Mouse (Mus musculus): ENCODE data around the gene Cat. TPM values are rescaled to one million over a fixed set of nuclear protein-coding genes. Genes with fewer than 3 reads are reported as not detected.

The Cat gene
- polyA plus RNA-seq, 1 experiment from 2014 or later: 92.6 TPM

DNA sequence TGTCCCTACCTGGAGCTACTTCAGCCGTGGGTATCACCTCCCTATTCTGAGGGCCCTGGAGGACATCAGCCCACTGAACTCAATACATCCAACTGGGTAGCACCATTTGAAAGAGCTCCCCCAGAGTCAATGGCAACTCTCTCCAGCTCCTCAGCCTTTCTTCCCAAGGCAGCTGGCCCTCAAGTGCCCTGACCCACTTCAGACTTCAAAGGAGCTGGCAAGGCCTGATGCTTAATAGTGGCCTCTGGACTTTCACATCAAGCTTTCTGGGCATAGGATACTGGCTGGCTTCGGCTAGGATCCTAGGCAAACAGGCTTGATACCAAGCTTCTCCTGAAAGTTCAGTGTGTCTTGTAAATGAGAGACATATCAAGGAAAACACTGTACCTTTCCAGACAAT lies 49.9 kb downstream of the Cat start:
- H3K27me3 ChIP-seq (ENCODE audit: control insufficient read depth, insufficient read depth, low read depth, low read length): no peaks in the 10 kb centered on the region
- H3K4me1 ChIP-seq (ENCODE audit: control insufficient read depth, insufficient read depth, low read length): peaks cover 2% of the 10 kb centered on the region; the same call in 1 of the 2 replicates
- no peak overlapping the region for H3K9ac ChIP-seq (ENCODE audit: low read depth, low read length)
- no peak overlapping the region for H3K4me2 ChIP-seq (ENCODE audit: low read length)
- no peak for ATAC-seq
- no peaks in the 10 kb centered on the region for H3K36me3 ChIP-seq (ENCODE audit: control insufficient read depth, insufficient read depth, low read length)
- H3K27ac ChIP-seq (ENCODE audit: low read length): no peak overlapping the region
- H3K9me3 ChIP-seq (replicated peaks; ENCODE audit: control insufficient read depth, low read length, poor library complexity, severe bottlenecking): no peaks in the 10 kb centered on the region
- H3K4me3 ChIP-seq (ENCODE audit: low read depth, low read length): no peak overlapping the region
- 68% methylated on average over 2 of the region's 2 CpGs for WGBS

DNA sequence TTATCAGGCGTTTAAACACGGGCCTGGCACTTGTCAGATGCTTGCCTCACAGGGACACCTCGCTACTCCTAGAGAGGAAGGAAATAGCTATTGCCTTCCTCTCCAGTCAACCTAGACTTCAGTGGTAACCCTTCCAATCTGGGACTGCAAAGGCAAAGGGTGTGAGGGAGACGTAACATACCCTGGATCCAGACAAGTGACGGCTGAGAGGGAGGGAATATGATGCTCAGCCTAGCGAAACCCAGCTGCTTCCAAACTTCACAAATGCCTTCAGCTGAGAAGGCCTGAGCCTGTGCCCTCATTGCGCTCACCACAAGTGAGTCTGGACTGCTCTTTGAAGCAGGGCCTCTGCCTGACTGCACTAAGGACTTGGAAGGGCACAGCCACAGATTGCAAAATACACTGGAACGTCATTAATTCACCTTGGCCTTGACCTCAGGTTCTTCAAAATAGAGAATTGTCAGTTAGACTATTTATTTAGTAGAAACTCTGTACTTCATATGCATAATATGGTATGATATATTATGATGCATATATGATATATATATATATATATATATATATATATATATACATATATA lies 52.2 kb downstream of the Cat start:
- ATAC-seq: no peak
- no peaks in the 10 kb centered on the region for H3K4me1 ChIP-seq (ENCODE audit: control insufficient read depth, insufficient read depth, low read length)
- H3K9me3 ChIP-seq (replicated peaks; ENCODE audit: control insufficient read depth, low read length, poor library complexity, severe bottlenecking): no peaks in the 10 kb centered on the region

DNA sequence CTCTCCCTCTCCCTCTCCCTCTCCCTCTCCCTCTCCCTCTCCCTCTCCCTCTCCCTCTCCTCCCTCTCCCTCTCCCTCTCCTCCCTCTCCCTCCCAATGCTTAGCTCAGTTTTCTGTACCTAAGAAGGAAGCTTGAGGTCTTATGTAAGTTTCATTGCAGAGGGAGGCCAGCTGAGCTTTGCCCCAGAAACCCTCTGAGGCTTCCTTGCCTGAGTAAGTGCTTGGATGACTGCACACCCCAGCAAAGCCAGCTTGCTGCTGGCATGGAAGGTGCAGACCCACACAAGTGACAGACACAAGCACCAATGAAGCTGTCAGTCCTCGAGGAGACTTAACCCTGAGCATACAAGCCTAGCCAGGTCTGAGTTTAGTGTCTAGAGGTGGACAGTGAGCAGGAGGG lies 54.2 kb downstream of the Cat start:
- WGBS: 42% methylated on average over 1 of the region's 1 CpGs
- no peak overlapping the region for H3K27ac ChIP-seq (ENCODE audit: low read length)
- no peak for ATAC-seq
- H3K4me3 ChIP-seq (ENCODE audit: low read depth, low read length): no peak overlapping the region
- H3K4me2 ChIP-seq (ENCODE audit: low read length): no peak overlapping the region
- no peaks in the 10 kb centered on the region for H3K9me3 ChIP-seq (replicated peaks; ENCODE audit: control insufficient read depth, low read length, poor library complexity, severe bottlenecking)
- no peaks in the 10 kb centered on the region for H3K27me3 ChIP-seq (ENCODE audit: control insufficient read depth, insufficient read depth, low read depth, low read length)
- no peaks in the 10 kb centered on the region for H3K36me3 ChIP-seq (ENCODE audit: control insufficient read depth, insufficient read depth, low read length)
- no peak overlapping the region for H3K9ac ChIP-seq (ENCODE audit: low read depth, low read length)
- no peaks in the 10 kb centered on the region for H3K4me1 ChIP-seq (ENCODE audit: control insufficient read depth, insufficient read depth, low read length)

More for the DNA sequence above, 52.2 kb downstream of the Cat start:
- H3K9ac ChIP-seq (ENCODE audit: low read depth, low read length): no peak overlapping the region
- H3K27me3 ChIP-seq (ENCODE audit: control insufficient read depth, insufficient read depth, low read depth, low read length): no peaks in the 10 kb centered on the region
- no peak overlapping the region for H3K4me2 ChIP-seq (ENCODE audit: low read length)
- no peak overlapping the region for H3K27ac ChIP-seq (ENCODE audit: low read length)
- 80% methylated on average over 8 of the region's 8 CpGs for WGBS
- H3K4me3 ChIP-seq (ENCODE audit: low read depth, low read length): no peak overlapping the region
- no peaks in the 10 kb centered on the region for H3K36me3 ChIP-seq (ENCODE audit: control insufficient read depth, insufficient read depth, low read length)

DNA sequence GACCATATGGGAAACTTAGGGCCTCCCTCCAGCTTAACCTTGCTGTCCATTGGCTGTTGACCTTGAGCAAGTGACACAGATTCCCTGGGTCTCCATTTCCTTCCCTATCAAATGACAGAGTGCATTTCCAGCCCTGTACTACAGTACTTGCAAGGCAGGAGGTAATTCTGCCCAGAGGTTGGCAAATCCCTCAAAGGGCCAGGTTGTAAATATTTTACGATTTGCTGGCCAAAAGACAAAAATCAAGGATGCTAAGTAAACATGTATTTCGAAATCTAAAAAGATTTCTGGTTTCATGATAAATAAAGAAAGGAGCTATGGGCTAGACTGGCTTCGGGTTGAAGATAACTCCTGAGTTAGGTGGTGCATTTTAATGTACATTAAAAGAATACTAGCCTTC lies 56.6 kb downstream of the Cat start:
- no peak for ATAC-seq
- no peaks in the 10 kb centered on the region for H3K36me3 ChIP-seq (ENCODE audit: control insufficient read depth, insufficient read depth, low read length)
- H3K4me3 ChIP-seq (ENCODE audit: low read depth, low read length): no peak overlapping the region
- no peak overlapping the region for H3K9ac ChIP-seq (ENCODE audit: low read depth, low read length)
- no peaks in the 10 kb centered on the region for H3K27me3 ChIP-seq (ENCODE audit: control insufficient read depth, insufficient read depth, low read depth, low read length)
- WGBS: 87% methylated on average over 3 of the region's 3 CpGs
- no peaks in the 10 kb centered on the region for H3K9me3 ChIP-seq (replicated peaks; ENCODE audit: control insufficient read depth, low read length, poor library complexity, severe bottlenecking)
- H3K27ac ChIP-seq (ENCODE audit: low read length): no peak overlapping the region
- no peaks in the 10 kb centered on the region for H3K4me1 ChIP-seq (ENCODE audit: control insufficient read depth, insufficient read depth, low read length)
- no peak overlapping the region for H3K4me2 ChIP-seq (ENCODE audit: low read length)

DNA sequence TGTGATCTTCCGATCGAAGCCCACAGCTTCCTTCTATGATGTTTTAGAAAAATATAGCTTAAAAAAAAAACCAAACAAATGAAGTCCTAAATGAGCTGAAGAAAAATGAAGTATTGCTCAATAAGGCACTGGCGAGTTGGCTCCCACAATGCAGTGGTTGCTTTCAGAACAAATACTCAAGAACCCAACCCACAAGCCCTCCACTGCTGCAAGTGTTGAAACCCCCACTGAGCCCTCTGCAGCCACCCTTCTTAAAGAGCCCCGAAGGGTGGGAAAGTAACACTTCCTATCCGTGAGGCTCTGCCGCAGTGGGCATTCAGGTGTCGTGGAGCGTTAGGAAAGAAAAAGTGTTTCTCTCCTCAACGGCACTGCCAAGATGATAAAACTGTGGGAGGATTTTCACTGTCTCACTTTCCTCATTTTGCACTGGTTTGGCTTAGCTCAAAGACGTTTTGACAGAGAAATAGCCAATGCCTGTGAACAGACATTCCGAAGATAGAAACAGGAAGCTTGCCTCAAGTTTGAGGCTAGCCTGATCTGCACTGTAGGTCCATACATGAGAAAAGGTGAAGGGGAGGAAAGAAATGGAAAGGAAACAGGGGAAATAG lies 59.4 kb downstream of the Cat start:
- ATAC-seq: no peak

DNA sequence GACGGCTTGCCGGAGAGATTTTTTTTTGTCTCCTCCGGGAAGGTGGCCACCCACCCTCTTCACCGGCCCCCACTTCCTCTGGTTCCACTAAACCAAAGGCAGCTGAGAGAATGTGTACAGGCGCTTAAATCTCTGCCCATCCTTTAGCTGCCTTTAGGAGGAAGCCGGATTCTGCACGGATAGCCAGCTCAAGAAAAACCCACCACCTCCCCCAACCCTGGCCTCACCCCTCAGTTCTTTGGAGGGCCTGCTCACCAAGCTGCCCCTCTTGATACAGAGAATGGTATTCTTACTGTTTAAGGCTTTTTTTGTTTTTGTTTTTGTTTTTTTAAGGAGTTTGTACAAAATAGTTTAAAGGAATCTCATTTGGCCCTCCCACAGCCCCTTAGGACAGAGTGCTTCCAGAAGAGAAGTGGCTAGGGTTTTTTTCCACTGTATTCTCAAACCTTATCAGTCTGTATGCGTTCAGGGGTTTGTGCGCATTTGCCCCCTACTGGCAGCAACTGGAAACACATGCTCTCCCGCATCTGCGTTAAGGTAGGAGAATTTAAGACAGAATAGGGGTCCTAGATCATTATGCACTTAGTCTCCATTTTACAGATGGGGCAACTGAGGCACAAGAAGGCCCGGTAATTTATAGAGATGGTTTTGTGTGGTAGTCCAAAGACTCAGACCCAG lies 60.5 kb downstream of the Cat start:
- H3K9ac ChIP-seq (ENCODE audit: low read depth, low read length): no peak overlapping the region
- no peaks in the 10 kb centered on the region for H3K4me1 ChIP-seq (ENCODE audit: control insufficient read depth, insufficient read depth, low read length)
- ATAC-seq: peak; percentile 64; the same call in 1 of the 2 replicates
- 11% methylated on average over 12 of the region's 12 CpGs for WGBS
- no peak overlapping the region for H3K4me3 ChIP-seq (ENCODE audit: low read depth, low read length)
- H3K36me3 ChIP-seq (ENCODE audit: control insufficient read depth, insufficient read depth, low read length): no peaks in the 10 kb centered on the region
- H3K27me3 ChIP-seq (ENCODE audit: control insufficient read depth, insufficient read depth, low read depth, low read length): no peaks in the 10 kb centered on the region
- peak overlapping the region; percentile 21 for H3K4me2 ChIP-seq (ENCODE audit: low read length)
- H3K27ac ChIP-seq (ENCODE audit: low read length): no peak overlapping the region
- no peaks in the 10 kb centered on the region for H3K9me3 ChIP-seq (replicated peaks; ENCODE audit: control insufficient read depth, low read length, poor library complexity, severe bottlenecking)

More for the DNA sequence above, 59.4 kb downstream of the Cat start:
- Histone ChIP-seq H3K9me3 (replicated peaks; ENCODE audit: control insufficient read depth, low read length, poor library complexity, severe bottlenecking) (no peaks in the 10 kb centered on the region), H3K4me1 (ENCODE audit: control insufficient read depth, insufficient read depth, low read length) (no peaks in the 10 kb centered on the region), H3K9ac (ENCODE audit: low read depth, low read length) (no peak overlapping the region), H3K4me3 (ENCODE audit: low read depth, low read length) (no peak overlapping the region), H3K27me3 (ENCODE audit: control insufficient read depth, insufficient read depth, low read depth, low read length) (no peaks in the 10 kb centered on the region), H3K36me3 (ENCODE audit: control insufficient read depth, insufficient read depth, low read length) (no peaks in the 10 kb centered on the region), H3K27ac (ENCODE audit: low read length) (no peak overlapping the region), H3K4me2 (ENCODE audit: low read length) (no peak overlapping the region)
- 86% methylated on average over 11 of the region's 11 CpGs for WGBS

DNA sequence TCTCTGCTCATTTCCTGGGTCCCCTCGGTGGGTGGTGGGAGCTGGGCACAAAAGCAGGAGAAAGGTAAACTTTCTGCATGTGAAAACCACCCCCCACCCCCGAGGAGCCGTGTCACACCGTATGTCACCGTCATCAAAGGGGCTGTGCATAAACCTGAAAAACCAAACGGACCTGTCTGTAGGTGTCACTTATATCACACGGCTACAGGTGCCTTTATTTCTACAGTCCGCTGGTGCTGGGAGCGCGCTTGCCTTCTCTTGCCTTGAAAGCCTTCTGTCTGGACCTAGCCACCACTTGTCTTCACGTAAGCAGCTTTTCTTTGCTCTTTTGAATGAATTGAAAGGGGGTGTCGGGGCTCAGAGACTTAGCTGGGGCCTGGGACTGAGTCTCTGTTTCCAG lies 61.1 kb downstream of the Cat start:
- Histone ChIP-seq H3K4me2 (ENCODE audit: low read length) (peak overlapping the region; percentile 21), H3K4me1 (ENCODE audit: control insufficient read depth, insufficient read depth, low read length) (no peaks in the 10 kb centered on the region), H3K9me3 (replicated peaks; ENCODE audit: control insufficient read depth, low read length, poor library complexity, severe bottlenecking) (no peaks in the 10 kb centered on the region), H3K27me3 (ENCODE audit: control insufficient read depth, insufficient read depth, low read depth, low read length) (no peaks in the 10 kb centered on the region), H3K36me3 (ENCODE audit: control insufficient read depth, insufficient read depth, low read length) (no peaks in the 10 kb centered on the region), H3K4me3 (ENCODE audit: low read depth, low read length) (no peak overlapping the region), H3K27ac (ENCODE audit: low read length) (no peak overlapping the region), H3K9ac (ENCODE audit: low read depth, low read length) (no peak overlapping the region)
- ATAC-seq: 0 out of 2 replicates have a peak, but pooled peaks have one; percentile 26
- 40% methylated on average over 12 of the region's 12 CpGs for WGBS

DNA sequence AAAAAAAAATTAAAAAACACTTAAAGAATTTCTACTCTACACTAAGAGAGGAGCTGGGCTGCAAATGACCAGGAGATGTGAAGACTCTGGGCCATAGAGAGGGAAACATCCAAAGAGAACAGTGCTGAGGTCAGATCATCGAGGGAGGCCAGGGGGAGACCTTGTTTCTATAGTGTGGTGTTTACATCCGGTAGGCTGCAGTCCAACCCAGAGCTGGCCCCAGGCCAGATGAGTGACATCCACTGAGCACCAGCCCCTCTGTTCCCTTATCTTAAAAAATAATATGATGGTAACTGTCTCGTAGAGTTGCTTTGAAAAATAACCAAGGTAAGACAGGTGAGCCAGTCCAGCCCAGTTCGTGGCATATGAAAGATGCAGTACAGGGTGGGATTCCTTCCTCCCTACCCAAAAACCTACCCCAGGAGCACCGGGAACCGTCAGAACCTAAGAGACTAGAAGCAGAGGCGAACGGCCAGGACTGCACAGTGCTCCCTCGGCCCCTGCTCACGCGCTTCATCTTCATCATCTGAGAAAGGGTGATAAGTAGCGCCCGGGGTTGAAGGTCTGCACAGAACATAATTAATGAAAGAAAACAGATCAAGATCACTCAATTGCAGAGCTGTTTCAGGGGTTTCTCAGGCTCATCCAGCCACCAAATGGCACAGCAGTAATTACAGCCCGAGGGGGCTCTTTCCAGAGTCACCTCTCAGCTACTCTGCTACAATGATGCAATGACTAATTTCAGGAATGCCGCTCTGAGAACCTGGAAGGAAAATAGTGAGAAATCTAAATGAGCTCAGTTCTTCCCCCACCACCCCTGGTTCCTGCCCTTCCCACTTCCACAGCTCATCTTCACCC lies 64.1 kb downstream of the Cat start:
- Histone ChIP-seq H3K9ac (ENCODE audit: low read depth, low read length) (no peak overlapping the region), H3K9me3 (replicated peaks; ENCODE audit: control insufficient read depth, low read length, poor library complexity, severe bottlenecking) (no peaks in the 10 kb centered on the region), H3K4me2 (ENCODE audit: low read length) (no peak overlapping the region), H3K27ac (ENCODE audit: low read length) (no peak overlapping the region), H3K4me1 (ENCODE audit: control insufficient read depth, insufficient read depth, low read length) (no peaks in the 10 kb centered on the region), H3K36me3 (ENCODE audit: control insufficient read depth, insufficient read depth, low read length) (no peaks in the 10 kb centered on the region), H3K27me3 (ENCODE audit: control insufficient read depth, insufficient read depth, low read depth, low read length) (no peaks in the 10 kb centered on the region), H3K4me3 (ENCODE audit: low read depth, low read length) (no peak overlapping the region)
- ATAC-seq: peak; percentile 12; the same call in 1 of the 2 replicates
- 68% methylated on average over 15 of the region's 15 CpGs for WGBS

All from midbrain, embryonic 16.5 days (tissue).